Mouse (Mus musculus) kidney, adult 2 months (tissue): ENCODE measurements around the gene 2510002D24Rik.

ENCODE experiments used
- CTCF ChIP-seq: fragments of 200-500 bp; conservative IDR thresholded peaks from 2 replicates; pipeline ENCODE4 v1.5.1; 2011; ENCODE audit warnings: low read depth, mild to moderate bottlenecking, control low read depth, low read length, moderate library complexity, mixed read lengths; ENCODE audit not compliant: insufficient read depth, insufficient read length
- POLR2A ChIP-seq: fragments of 200-500 bp; IDR thresholded peaks from one replicate; pipeline ENCODE4 v1.6.1; 2011; ENCODE audit warnings: low read depth, low read length, control low read depth

DNA sequence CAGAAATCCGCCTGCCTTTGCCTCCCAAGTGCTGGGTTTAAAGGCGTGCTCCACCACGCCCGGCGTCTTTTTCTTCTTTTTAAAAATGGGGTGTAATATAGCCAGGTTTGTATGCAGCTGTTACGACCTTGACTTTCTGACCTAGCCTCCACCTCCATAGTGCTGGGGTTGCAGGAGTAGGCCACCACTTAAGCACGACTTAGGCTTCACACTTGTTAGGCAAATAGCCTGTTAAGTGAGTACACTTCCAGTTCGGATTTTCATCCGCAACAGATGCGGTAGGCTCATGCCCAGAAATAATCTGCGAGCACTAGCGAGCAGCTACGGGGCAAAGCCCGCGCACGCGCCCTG lies 39.7 kb downstream of the 2510002D24Rik start:
- TF ChIP-seq POLR2A (no peak), CTCF (no peak)
